Mouse (Mus musculus) kidney, adult 9 months (tissue): ENCODE measurements around the gene Morc1.

Experiments used
- DNase-seq: peaks from one replicate; pipeline ENCODE4 v3.0.0; 2022

Morc1 gene

GRCm38 (mm10) chr16:48479266-48479848, 48.3 kb downstream of the Morc1 start:
- no peak for DNase-seq

GRCm38 (mm10) chr16:48516776-48517499, 85.9 kb downstream of the Morc1 start:
- no peak for DNase-seq

GRCm38 (mm10) chr16:48519569-48519968, 88.5 kb downstream of the Morc1 start:
- DNase-seq: no peak

GRCm38 (mm10) chr16:48537108-48537507, 106.1 kb downstream of the Morc1 start:
- DNase-seq: no peak

GRCm38 (mm10) chr16:48562290-48563080, 131.4 kb downstream of the Morc1 start:
- DNase-seq: no peak

GRCm38 (mm10) chr16:48570354-48570753, 139.3 kb downstream of the Morc1 start:
- DNase-seq: peak; percentile 72

- DNase-seq: no peak
Observed at GRCm38 (mm10) chr16:48574072-48574471, 143.0 kb downstream of the Morc1 start.

- no peak for DNase-seq
Observed at GRCm38 (mm10) chr16:48574499-48574898, 143.5 kb downstream of the Morc1 start.

- DNase-seq: no peak
Observed at GRCm38 (mm10) chr16:48585369-48585768, 154.3 kb downstream of the Morc1 start.

- DNase-seq: no peak
Observed at GRCm38 (mm10) chr16:48594457-48594856, 163.4 kb downstream of the Morc1 start.

GRCm38 (mm10) chr16:48595216-48595615, 164.2 kb downstream of the Morc1 start:
- DNase-seq: no peak

- DNase-seq: peak; percentile 9
Observed at GRCm38 (mm10) chr16:48603735-48604211, 172.7 kb downstream of the Morc1 start.

GRCm38 (mm10) chr16:48606476-48607038, 175.5 kb downstream of the Morc1 start:
- no peak for DNase-seq

- no peak for DNase-seq
Observed at GRCm38 (mm10) chr16:48608224-48608623, 177.2 kb downstream of the Morc1 start.

GRCm38 (mm10) chr16:48610866-48611265, 179.8 kb downstream of the Morc1 start:
- no peak for DNase-seq

GRCm38 (mm10) chr16:48611436-48611835, 180.4 kb downstream of the Morc1 start:
- no peak for DNase-seq

- no peak for DNase-seq
Observed at GRCm38 (mm10) chr16:48613783-48614182, 182.7 kb downstream of the Morc1 start.

GRCm38 (mm10) chr16:48620510-48620909, 189.5 kb downstream of the Morc1 start:
- DNase-seq: no peak

- DNase-seq: no peak
Observed at GRCm38 (mm10) chr16:48621019-48621418, 190.0 kb downstream of the Morc1 start.

GRCm38 (mm10) chr16:48623447-48623846, 192.4 kb downstream of the Morc1 start:
- peak; percentile 11 for DNase-seq

GRCm38 (mm10) chr16:48626186-48626585, 195.1 kb downstream of the Morc1 start:
- no peak for DNase-seq

GRCm38 (mm10) chr16:48627296-48627695, 196.3 kb downstream of the Morc1 start:
- no peak for DNase-seq

- no peak for DNase-seq
Observed at GRCm38 (mm10) chr16:48629710-48630109, 198.7 kb downstream of the Morc1 start.
